Mouse (Mus musculus) thymus, postnatal 36 days (tissue): ENCODE measurements around the gene Slc31a2.
"Not testable (repeated sequence)": the region's sequence is repeated elsewhere in the genome, so short reads cannot be mapped to it uniquely, and the experiment has no call there.

Experiments used
- DNase-seq, 2 experiments: peaks; one replicate each; pipeline ENCODE4 v3.0.0; 2022; ENCODE audit warnings: mixed read lengths in 2 of 2

Slc31a2 gene

DNA sequence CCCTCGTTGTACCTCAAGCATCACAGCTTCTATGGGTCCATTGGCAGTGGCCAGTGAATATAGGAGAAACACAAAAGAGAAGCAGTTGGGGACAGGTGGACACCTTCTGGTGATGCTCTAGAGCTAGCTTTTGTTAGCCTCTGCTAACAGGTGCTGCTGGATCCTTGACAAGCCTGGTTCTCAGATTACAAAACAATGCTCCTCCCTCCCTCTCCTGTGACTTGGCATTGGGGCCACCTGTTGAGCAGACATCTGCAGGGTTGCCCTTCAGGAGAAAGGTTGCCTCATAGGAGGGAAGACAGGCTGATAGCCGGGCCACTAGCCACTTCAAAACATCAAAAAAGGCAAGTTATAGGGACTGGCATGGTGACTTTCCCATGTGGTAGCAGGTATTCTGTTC, at the start of gene Slc31a2:
TSS of gene Slc31a2 (plus strand) at position 287 of the 400 bp plus-strand sequence.
- DNase-seq = no peak

- DNase-seq = no peak
Observed at GRCm38 (mm10) chr4:62213490-62213889, 48.9 kb upstream of the Slc31a2 start.

- peak in 1 of 2 experiments; percentile 18 for DNase-seq
Observed at GRCm38 (mm10) chr4:62228391-62228790, 34.0 kb upstream of the Slc31a2 start.

DNA sequence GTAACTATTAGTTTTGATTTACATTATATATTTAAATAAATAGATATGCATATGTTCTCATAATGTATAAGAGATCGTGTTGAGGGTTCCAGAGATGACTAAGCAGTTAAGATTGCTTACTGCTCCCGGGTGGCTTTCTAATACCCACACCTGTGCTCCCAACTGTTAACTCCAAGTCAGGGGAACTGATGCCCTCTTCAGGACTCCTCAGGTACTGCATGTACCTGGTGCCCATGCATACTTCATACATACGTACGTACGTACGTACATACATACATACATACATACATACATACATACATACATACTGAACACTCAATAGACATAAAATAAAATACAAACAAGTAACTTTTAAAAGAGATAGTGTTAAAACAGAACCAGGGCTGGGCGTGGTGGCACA, 32.9 kb upstream of the Slc31a2 start:
- no peak for DNase-seq

DNA sequence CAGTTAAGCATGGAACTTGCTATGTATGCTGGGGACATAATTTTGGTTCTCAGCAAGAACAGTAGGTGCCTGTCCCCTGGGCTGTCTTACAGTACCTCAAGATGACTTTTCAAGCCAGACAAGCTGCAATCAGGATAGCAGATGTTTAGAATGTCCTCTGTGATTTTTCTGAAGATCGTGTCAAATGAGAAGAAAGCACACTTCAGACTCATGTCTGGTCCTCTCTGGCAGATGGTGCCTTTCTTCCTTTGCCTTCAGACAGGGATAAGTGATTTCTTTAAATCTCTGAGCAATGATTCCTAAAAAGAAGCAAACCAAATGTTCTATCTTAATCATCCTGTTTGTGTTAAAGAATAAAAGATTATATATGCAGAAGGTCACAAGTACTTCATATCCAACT, 32.2 kb upstream of the Slc31a2 start:
- DNase-seq = no peak

- no peak for DNase-seq
Observed at GRCm38 (mm10) chr4:62230769-62231168, 31.6 kb upstream of the Slc31a2 start, which contains the start of gene Zfp37. TSS of gene Zfp37 (minus strand) at chr4:62231047.

- no peak for DNase-seq
Observed at GRCm38 (mm10) chr4:62240586-62240985, 21.8 kb upstream of the Slc31a2 start.

DNA sequence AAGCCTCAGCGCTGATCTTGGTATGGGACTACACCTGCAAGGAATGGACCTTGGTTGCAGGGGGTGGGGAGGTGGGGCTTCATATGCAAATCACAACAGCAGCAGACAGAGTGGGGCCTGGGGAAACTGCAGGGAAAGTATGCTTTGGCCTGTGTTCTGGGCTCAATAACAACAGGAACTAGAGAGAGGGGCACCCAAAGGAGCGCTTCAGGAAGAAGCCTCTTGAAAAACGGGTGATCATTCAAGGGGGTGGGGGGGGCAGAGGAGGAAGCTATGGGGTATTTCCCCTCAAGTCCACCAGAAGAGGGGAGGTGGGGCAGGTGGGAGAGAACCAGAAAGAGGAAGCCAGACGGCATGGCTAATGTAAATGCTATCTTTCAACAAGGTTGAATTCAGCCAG, 14.0 kb upstream of the Slc31a2 start:
- no peak for DNase-seq

GRCm38 (mm10) chr4:62250896-62251544, 11.3 kb upstream of the Slc31a2 start:
- no peak for DNase-seq

DNA sequence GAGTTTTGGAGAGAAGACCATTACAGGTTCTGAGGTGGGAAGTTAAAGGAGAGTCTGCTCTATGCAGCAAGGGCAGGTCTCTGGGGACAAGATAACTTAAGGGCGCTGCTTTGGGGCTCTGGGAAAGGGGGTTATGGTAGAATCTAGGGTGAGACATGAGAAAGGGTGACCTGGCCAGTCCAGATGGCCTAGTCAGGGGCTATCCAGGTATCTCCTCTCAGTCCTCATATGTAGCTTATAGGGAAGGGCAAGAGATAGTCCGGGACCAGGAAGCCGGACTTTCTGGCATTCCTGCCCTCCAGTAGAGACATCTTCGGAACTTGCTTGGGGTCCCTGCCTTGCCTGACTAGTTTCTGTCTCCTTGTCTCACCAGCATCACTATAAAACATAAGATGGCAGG, 10.6 kb upstream of the Slc31a2 start:
- no peak for DNase-seq

DNA sequence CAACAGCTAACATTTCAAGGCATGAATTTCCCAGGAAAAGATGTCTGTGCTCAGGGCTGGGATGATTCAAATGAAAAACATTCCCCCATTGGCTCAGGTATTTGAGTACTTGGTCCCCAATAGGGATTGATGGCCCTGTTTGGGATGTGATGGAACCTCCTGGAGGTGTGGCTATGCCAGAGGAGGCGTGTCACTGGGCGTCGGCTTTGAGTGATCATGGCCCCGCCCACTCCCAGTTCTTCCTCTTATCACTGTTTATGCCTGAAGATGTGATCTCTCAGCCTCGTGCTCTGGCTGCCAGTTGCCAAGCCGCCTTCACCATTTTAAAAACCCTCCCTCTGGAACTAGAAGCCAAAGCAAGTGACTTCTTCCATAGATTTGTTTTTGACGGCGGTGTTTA, 7.8 kb upstream of the Slc31a2 start:
- DNase-seq = no peak

GRCm38 (mm10) chr4:62256931-62257330, 5.4 kb upstream of the Slc31a2 start:
- peak; percentile 13 to 21 for DNase-seq

- no peak for DNase-seq
Observed at GRCm38 (mm10) chr4:62263133-62263844, 927 bp downstream of the Slc31a2 start.

- no peak for DNase-seq
Observed at GRCm38 (mm10) chr4:62265154-62265836, 2.9 kb downstream of the Slc31a2 start.

GRCm38 (mm10) chr4:62266016-62266415, 3.7 kb downstream of the Slc31a2 start:
- DNase-seq = not testable (repeated sequence)

GRCm38 (mm10) chr4:62267101-62267500, 4.7 kb downstream of the Slc31a2 start:
- DNase-seq = no peak

- DNase-seq = no peak
Observed at GRCm38 (mm10) chr4:62272696-62273095, 10.3 kb downstream of the Slc31a2 start.

- DNase-seq = no peak
Observed at GRCm38 (mm10) chr4:62273916-62274315, 11.6 kb downstream of the Slc31a2 start.

DNA sequence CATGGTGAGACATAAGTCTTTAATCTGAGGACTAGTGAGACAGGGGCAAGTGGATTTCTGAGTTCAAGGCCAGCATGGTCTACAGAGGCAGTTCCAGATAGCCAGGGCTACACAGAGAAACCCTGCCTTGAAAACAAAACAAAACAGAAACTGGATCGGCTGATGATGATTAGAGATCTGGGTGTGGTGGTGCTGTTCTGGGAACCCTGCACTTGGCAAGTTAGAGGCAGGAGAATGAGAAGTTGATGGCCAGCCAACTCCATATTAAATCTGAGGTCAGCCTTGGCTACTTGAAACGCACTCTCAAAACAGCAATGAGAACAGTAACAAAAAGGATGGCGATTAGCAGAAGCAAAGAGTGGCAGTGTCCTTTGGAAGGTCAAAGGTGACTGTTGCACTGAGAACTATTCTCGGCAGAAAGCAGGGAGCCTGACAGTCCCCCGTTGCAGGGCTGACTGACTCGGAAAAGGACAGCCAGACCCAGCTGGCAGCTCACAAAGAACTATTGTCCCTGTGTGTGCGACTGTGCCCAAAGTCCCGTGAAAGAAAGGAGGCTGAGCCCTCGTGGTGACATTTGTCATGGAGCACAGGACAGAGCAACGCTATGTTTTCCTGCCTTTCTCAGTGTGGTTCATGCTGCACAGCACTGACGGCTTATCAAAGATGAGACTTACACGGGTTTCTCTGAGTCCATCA, 12.6 kb downstream of the Slc31a2 start:
- DNase-seq = no peak

GRCm38 (mm10) chr4:62276642-62277041, 14.3 kb downstream of the Slc31a2 start:
- no peak for DNase-seq

DNA sequence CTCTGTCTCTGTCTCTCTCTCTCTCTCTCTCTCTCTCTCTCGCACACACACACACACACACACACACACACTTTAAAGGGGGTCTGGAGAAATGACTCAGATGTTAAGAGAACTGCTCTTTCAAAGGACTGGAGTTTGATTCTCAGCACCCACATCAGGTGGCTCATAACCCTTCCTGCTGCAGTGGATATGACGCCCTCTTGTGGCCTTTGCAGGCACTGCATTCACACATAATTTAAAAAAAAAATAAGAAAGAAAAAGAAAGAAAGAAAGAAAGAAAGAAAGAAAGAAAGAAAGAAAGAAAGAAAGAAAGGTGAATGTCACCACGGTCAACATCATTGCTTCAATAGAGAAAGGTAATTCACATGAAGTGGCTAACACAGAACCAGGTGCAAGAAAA, 14.9 kb downstream of the Slc31a2 start:
- DNase-seq = no peak

DNA sequence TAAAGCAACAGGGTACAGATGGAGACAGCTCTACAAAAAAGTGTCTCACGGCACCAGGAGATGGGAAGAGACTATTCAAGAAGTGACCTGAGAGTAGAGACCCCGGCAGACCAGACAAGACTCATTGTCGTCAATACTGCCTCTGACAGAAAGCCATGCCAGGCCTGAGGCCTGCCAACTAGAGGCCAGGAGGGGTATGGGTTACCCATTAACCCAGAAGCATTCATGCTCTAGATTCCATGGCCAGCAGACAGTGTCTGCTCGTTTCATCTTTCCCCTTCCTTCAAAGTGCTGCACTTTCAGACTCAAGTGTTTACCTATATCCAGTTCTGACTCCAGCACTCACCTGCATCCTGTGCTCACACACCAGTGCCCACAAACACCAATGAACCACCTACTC, 15.7 kb downstream of the Slc31a2 start:
- no peak for DNase-seq

GRCm38 (mm10) chr4:62281319-62281718, 19.0 kb downstream of the Slc31a2 start:
- no peak for DNase-seq
